Mouse (Mus musculus): ENCODE measurements around the gene Rab4b.

DNA sequence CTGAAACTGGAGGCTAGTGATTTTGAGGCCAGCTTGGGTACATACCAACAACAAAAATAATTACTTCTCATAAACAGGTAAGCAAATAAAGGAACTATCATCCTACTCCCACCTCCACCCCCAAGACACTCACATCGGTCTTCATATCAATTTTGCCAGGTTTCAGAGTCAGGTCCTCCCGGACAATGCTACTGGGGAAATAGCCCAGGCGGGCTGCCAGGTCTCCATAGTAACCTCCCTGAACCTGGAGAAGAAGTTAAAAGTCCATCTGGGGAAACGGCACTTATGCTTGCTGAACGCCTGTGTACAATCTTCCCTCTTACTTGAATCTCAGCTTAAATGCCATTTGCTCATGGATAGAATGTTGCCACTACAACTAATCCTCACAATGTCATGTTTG, 1.3 kb upstream of the Rab4b start:
- no peak for TF ChIP-seq CTCF (conservative IDR thresholded peaks at IDR 0.05; ENCODE audit: insufficient read depth, insufficient read length, low read depth, low read length)
- TF ChIP-seq POLR2A (IDR thresholded peaks at IDR 0.05; ENCODE audit: low read depth, low read length) = no peak
